Mouse (Mus musculus) testis, adult 2 months (tissue): ENCODE measurements around the gene Slc6a16. TPM values are rescaled to one million over a fixed set of nuclear protein-coding genes. Genes with fewer than 3 reads are reported as not detected.

Source experiments
- H3K27ac ChIP-seq: fragments of 200-500 bp; 2 replicates; pipeline ENCODE4 v1.5.1; 2012; ENCODE audit warnings: low read depth, low read length; ENCODE audit not compliant: control insufficient read depth, insufficient read depth
- H3K27me3 ChIP-seq: fragments of 200-500 bp; 2 replicates; pipeline ENCODE4 v1.6.1; 2012; ENCODE audit warnings: mild to moderate bottlenecking, low read length, moderate library complexity; ENCODE audit not compliant: control insufficient read depth, insufficient read depth
- H3K36me3 ChIP-seq: fragments of 200-500 bp; 2 replicates; pipeline ENCODE4 v1.6.1; 2012; ENCODE audit warnings: mild to moderate bottlenecking, low read length; ENCODE audit not compliant: control insufficient read depth, insufficient read depth
- H3K4me1 ChIP-seq: fragments of 200-500 bp; 2 replicates; pipeline ENCODE4 v1.6.1; 2012; ENCODE audit warnings: low read length; ENCODE audit not compliant: control insufficient read depth, insufficient read depth
- H3K4me3 ChIP-seq: fragments of 200-500 bp; 2 replicates; pipeline ENCODE4 v1.5.1; 2012; ENCODE audit warnings: low read depth, mild to moderate bottlenecking, low read length, moderate library complexity, mixed read lengths; ENCODE audit not compliant: control insufficient read depth
- CTCF ChIP-seq: fragments of 200-500 bp; IDR thresholded peaks from 2 replicates; pipeline ENCODE4 v1.5.1; 2012; ENCODE audit warnings: low read depth, mild to moderate bottlenecking, inconsistent platforms, low read length, moderate library complexity; ENCODE audit not compliant: control insufficient read depth, insufficient read depth, insufficient replicate concordance
- POLR2A ChIP-seq: fragments of 200-500 bp; IDR thresholded peaks from 2 replicates; pipeline ENCODE4 v1.6.1; 2012; ENCODE audit warnings: low read depth, mild to moderate bottlenecking, inconsistent platforms, low read length, moderate library complexity; ENCODE audit not compliant: control insufficient read depth
- polyA plus RNA-seq: library from polyadenylated mRNA; depleted of rRNA; stranded (reverse); fragments of >200 nt; gene quantifications from 2 replicates; pipeline ENCODE4 v1.2.3, GENCODE M21; 2012

Gene Slc6a16
- polyA plus RNA-seq, 1 experiment: 81.4 TPM

- Histone ChIP-seq H3K27ac (no peak overlapping the region), H3K4me3 (no peak overlapping the region), H3K27me3 (no peaks in the 10 kb centered on the region), H3K36me3 (peaks cover 3% of the 10 kb centered on the region; the same call in 1 of the 2 replicates), H3K4me1 (no peaks in the 10 kb centered on the region)
- TF ChIP-seq CTCF (no peak), POLR2A (no peak)
Observed at GRCm38 (mm10) chr7:45273672-45274071, 32.8 kb downstream of the Slc6a16 start.

DNA sequence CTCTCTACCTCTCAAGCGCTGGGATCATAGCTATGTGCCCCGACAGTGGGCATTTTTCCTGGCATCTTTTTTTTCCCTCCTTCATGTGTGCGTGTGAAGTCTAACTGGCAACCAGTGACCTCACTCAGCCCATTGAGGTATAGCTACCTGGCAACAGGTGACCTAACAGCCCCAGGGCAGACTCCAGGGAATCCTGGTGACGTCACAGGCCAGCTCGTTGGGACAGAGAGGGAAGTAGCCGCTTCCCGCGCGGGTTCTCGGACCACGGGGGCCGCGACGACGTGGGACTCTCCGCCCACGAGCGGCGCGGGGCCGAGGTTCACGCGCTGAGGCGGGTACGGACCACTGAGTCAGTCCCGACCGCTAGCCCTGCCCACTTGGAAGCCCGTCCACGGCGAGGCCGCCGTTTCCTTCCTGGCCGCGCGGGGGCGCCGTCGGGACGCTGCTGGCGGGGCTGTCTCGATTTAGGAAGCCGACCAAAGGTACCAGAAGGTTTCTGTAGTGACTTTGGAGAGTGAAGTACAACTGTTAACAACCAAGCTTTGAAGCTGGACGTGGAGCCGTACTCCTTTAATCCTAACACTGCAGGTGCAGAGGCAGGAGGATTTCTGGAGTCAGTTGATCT is 36.4 kb downstream of the Slc6a16 start, which contains the start of gene Slc6a21:
TSS of gene Slc6a21 (plus strand) at position 378 of the 625 bp plus-strand sequence.
- H3K27ac ChIP-seq: peak within 1 kb of the TSS; percentile 95
- TF ChIP-seq CTCF (peak; percentile 85), POLR2A (peak; percentile 73)

DNA sequence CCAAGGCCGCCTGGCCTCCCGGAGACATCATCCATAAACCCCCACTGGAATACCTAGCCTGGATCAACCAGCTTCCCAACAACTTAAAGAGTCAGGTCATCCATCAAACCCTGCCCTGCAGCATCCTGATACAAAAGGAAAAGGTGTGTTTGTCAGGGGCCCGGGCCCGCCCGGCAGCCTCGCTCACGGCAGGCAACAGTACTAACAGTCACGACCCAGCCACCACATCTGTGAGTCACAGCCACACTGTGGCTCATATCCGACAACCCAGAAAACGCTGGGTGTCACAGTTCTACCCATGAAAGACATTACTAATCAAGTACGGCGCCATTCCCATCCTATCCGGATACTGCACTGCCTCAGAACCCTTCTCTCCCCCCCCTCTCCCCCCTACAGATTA is 45.6 kb downstream of the Slc6a16 start:
- H3K4me1 ChIP-seq: no peaks in the 10 kb centered on the region; the same call in 1 of the 2 replicates
- H3K27ac ChIP-seq: no peak overlapping the region
- no peaks in the 10 kb centered on the region for H3K36me3 ChIP-seq
- H3K27me3 ChIP-seq: no peaks in the 10 kb centered on the region
- TF ChIP-seq CTCF: no peak
- no peak for TF ChIP-seq POLR2A
- no peak overlapping the region for H3K4me3 ChIP-seq

More for the DNA sequence above, 36.4 kb downstream of the Slc6a16 start, which contains the start of gene Slc6a21:
- Histone ChIP-seq H3K4me3 (peak within 1 kb of the TSS; percentile 98), H3K4me1 (no peaks in the 10 kb centered on the region; the same call in 1 of the 2 replicates), H3K36me3 (peaks cover 3% of the 10 kb centered on the region; the same call in 1 of the 2 replicates), H3K27me3 (no peaks in the 10 kb centered on the region)

DNA sequence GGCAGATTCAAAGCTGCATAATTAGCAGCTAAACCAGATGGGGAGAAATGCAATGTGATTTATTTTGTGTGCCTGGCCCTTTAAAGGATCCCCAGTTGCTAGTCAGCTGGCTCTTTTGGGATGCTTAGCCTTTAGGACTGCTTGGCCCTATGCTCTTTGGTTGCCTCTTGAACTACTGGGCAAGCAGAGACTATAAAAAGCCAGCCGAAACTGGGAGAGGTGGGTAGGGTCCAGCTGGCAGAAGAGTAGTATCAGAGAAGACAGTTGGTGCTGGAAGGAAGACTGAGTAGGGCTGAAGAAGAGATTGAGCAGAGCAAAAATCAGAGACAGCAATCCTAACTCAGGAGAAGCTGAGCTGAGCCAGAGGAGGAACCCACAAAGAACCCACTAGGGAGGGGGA is 55.7 kb downstream of the Slc6a16 start:
- Histone ChIP-seq H3K27ac (no peak overlapping the region), H3K36me3 (no peaks in the 10 kb centered on the region), H3K27me3 (no peaks in the 10 kb centered on the region), H3K4me1 (no peaks in the 10 kb centered on the region), H3K4me3 (no peak overlapping the region)
- TF ChIP-seq CTCF: no peak

DNA sequence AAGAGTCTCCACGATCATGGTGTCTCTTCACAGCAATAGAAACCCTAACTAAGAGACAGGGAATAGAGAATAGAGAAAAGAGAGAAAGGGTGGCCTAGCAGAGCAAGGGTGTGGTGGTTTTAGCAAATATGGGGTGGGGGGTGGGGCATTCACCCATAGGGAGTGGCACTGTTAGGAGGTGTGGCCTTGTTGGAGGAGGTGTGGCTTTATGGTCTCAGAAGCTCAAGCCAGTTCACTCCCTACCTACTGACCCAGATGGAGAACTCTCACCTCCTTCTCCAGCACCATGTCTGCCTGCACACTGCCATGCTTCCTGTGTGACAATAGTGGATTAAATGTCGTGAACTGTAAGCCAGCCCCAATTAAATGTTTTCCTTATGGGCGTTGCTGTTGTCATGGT is 56.7 kb downstream of the Slc6a16 start:
- H3K36me3 ChIP-seq: no peaks in the 10 kb centered on the region
- TF ChIP-seq CTCF: no peak
- no peak for TF ChIP-seq POLR2A
- no peak overlapping the region for H3K27ac ChIP-seq
- H3K27me3 ChIP-seq: no peaks in the 10 kb centered on the region
- no peak overlapping the region for H3K4me3 ChIP-seq
- H3K4me1 ChIP-seq: no peaks in the 10 kb centered on the region

GRCm38 (mm10) chr7:45299752-45300151 is 58.9 kb downstream of the Slc6a16 start:
- H3K27ac ChIP-seq: no peak overlapping the region
- peaks cover 5% of the 10 kb centered on the region for H3K4me1 ChIP-seq
- H3K4me3 ChIP-seq: no peak overlapping the region
- no peaks in the 10 kb centered on the region for H3K27me3 ChIP-seq
- TF ChIP-seq POLR2A (no peak), CTCF (peak; percentile 35; the same call in 1 of the 2 replicates)
- no peaks in the 10 kb centered on the region for H3K36me3 ChIP-seq

DNA sequence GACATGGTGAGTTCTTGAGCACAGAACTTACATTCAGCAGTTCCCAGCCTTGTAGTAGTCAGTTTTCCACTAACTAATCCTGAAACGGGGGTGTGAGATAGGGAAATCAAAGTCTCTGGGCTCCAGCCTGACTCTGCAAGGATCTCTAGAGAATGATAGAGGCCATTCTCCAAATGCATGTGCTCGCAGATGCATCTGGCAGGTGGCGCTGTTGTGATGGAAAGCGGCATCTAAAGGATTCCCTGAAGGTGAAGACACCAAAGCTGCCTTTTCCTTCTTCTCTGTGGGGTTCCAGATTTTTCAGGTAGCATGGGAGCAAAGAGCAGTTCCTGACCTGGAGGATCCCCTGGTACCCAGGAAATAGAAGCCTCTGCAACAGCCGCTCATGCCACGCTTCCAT is 59.4 kb downstream of the Slc6a16 start:
- Histone ChIP-seq H3K36me3 (no peaks in the 10 kb centered on the region), H3K4me3 (no peak overlapping the region), H3K27me3 (no peaks in the 10 kb centered on the region), H3K27ac (no peak overlapping the region), H3K4me1 (peaks cover 7% of the 10 kb centered on the region)
- TF ChIP-seq CTCF (peak; percentile 61; the same call in 1 of the 2 replicates), POLR2A (no peak)

GRCm38 (mm10) chr7:45302626-45303025 is 61.7 kb downstream of the Slc6a16 start:
- no peaks in the 10 kb centered on the region for H3K27me3 ChIP-seq
- no peak overlapping the region for H3K4me3 ChIP-seq
- no peak for TF ChIP-seq POLR2A
- no peak for TF ChIP-seq CTCF
- H3K36me3 ChIP-seq: no peaks in the 10 kb centered on the region
- peaks cover 7% of the 10 kb centered on the region for H3K4me1 ChIP-seq
- H3K27ac ChIP-seq: no peak overlapping the region
